Mouse (Mus musculus) left cerebral cortex, adult 9 months (tissue): ENCODE results near the gene Hypm.

ENCODE experiments used
- DNase-seq, 2 experiments: peaks; one replicate each; pipeline ENCODE4 v3.0.0; 2022; ENCODE audit warnings: low spot score in 2 of 2

Gene Hypm

DNA sequence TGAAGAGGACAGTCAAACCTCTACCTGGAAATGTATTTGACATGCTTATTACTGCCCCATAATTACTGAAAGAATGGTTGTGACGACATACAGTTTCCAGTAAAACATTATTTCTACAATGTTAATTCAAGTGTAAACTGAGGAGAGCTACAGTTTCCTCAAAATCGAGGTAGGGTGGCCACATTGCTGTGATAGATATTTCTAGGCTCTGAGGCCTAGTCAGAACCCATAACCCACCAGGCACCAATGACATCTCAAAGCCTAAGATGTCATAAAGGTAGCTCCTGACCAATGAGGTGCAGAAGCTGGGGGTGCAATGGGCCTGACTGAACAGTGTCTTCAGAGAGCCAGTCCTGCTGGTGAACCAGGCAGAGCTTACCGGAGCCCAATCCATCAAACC lies at the start of gene Hypm:
Hypm (plus strand) TSS at position 301 of the 400 bp plus-strand sequence.
- no peak for DNase-seq

DNA sequence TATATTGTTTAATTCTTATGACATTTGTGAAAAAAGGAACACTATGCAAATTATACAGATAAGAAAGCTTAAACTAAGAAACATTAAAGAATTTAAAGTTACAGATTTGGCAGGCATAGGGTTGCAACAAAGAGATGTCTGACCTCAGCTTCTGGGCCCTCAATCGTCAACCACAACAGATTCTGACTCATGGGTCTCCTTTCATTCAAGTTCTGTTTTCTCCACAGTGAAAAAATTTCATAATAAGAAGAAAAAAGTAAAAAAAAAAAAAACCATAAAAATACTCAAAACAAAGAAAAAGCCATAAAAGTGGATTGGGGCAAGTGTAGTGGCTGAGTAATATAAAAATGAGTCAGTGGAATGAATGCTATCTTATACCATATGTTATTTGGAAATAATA lies 36.6 kb upstream of the Hypm start:
- DNase-seq = no peak

DNA sequence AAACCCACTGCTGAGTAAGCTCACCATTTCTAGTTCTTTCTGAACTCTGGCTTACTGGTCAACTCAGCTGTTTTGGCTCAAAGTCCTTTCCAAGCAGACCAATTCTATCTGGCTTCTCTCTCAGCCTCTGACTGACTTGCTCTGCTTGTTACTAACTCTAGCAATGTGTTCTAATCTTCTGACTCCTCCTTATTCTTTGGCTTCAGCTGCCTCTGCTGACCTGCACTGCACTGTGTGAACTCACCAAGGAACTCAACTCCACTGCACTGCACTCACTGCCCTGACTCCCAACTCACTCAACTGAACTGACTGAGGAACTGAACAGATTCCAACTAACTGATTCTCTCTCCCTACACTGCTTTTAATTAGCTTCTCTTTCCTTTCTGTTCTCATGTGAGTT lies 34.3 kb upstream of the Hypm start:
- DNase-seq = no peak

DNA sequence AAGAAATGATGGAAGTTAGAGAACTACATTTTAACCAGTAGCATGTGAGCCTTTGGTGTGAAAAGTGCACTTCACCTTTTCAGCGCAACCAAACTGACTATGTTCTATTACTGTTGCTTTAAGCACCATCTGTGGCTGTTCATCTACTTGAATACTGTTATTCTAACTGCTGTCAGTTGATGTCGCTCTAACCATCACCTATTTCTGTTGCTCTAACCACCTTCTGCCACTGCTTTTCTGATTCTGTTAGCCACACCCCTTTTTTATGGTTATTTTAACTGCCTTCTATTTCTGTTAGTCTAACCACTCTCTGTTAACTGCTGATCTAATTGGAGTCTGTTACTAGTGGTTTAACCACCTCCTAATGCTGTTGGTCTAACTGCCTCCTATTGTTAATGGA lies 11.9 kb upstream of the Hypm start:
- no peak for DNase-seq

DNA sequence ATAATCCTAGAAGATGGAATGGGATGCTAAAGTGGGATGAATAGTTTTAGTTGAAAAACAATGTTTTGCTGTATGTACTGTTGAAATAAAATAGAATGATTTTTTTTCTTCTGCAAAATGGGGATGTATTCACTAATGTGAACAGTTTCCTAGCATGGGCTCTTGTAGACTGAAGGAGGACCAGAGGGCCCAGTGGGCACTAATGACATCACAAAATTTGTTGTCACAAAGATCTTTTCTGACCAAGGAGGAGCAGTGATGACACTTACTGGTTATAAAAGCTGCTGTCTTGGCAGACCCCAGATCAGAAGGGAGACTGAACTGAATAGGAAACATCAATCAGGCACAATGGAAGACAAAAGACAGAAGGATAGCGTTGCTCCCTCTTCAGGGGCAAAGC lies 2.7 kb downstream of the Hypm start, which contains the start of gene H2al3:
H2al3 (plus strand) TSS at position 301 of the 400 bp plus-strand sequence.
- DNase-seq = no peak

DNA sequence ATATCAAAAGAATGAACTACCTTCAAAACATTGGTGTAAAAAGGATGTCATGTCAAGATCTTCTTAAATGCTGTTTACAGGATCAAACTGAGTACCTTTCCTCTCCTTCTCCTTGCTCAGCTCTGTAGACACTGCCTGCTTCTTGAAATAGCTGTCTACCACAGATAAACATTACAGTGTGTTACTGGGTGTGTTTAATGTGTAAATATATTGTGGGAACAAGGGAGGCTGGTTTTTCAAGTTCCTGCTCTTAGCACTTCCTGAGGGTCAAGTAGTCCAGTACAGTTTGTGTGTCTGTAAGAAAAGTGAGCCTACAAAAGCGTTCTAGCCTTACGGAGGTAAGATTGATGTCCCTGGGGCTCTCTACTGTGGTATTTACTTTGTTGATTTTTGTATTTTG lies 15.1 kb downstream of the Hypm start:
- DNase-seq = no peak

DNA sequence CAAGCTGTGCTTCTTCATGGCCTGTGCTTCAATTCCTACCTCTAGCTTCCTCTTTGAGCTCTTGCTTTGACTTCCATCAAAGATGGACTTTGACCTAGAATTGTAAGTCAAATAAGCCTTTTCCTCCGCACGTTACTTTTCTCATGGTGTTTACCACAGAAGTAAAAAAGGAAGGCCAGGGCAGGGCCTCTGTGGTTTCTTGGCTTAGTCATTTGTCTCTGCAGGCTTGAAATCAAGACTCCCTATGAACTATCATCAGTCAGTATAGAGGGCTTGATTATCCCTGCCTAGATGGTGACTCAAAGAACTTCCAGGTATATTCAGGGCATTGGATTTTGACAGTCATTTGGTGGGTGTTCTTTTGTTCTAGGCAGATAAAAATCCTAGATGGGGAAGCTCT lies 28.8 kb downstream of the Hypm start:
- DNase-seq = no peak

DNA sequence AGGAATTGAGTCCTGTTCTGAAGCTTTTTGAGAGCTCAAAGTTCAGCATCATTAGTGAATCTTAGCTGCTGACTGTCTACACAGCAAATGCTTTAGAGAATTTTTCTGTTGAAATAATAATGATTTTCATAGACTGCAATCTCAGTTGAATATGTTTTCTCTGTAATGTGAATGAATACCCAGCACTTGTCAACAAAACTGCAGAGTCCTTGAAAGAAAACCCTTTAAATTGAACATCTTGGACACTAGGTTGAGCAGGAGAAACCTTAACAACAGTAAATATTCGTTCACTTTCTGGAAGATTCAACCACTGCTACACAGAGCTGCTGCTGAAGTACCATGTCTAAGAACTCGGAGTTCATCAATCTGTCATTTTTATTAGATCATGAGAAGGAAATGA lies 38.6 kb downstream of the Hypm start, which contains the start of gene Sytl5:
Sytl5 (plus strand) TSS at position 301 of the 400 bp plus-strand sequence.
- DNase-seq = no peak
